Mouse (Mus musculus) forebrain, embryonic 12.5 days (tissue): ENCODE data around the gene Rgl3. TPM values are rescaled to one million over a fixed set of nuclear protein-coding genes. Genes with fewer than 3 reads are reported as not detected.

Experiments
- ATAC-seq: fragments of 200-750 bp; cut with Nextera tagmentation; 2 replicates; pipeline ENCODE4 v1.8.0; 2017; ENCODE audit warnings: moderate TSS enrichment; ENCODE audit not compliant: low FRiP score
- H3K27ac ChIP-seq: fragments of 300-500 bp; sonication (generic); 2 replicates; pipeline ENCODE4 v1.5.1; 2016; ENCODE audit warnings: mild to moderate bottlenecking
- H3K27me3 ChIP-seq: fragments of 300-500 bp; sonication (generic); 2 replicates; pipeline ENCODE4 v1.6.1; 2016; ENCODE audit warnings: mild to moderate bottlenecking
- H3K36me3 ChIP-seq: fragments of 300-500 bp; sonication (generic); replicated peaks from 2 replicates; pipeline ENCODE4 v1.6.1; 2016; ENCODE audit warnings: mild to moderate bottlenecking
- H3K4me1 ChIP-seq: fragments of 300-500 bp; sonication (generic); 2 replicates; pipeline ENCODE4 v1.6.1; 2016
- H3K4me2 ChIP-seq: fragments of 300-500 bp; sonication (generic); 2 replicates; pipeline ENCODE4 v1.6.1; 2016; ENCODE audit warnings: mild to moderate bottlenecking, moderate library complexity
- H3K4me3 ChIP-seq: fragments of 300-500 bp; sonication (generic); replicated peaks from 2 replicates; pipeline ENCODE4 v1.5.1; 2016; ENCODE audit warnings: mild to moderate bottlenecking
- H3K9ac ChIP-seq: fragments of 300-500 bp; sonication (generic); 2 replicates; pipeline ENCODE4 v1.6.1; 2016; ENCODE audit warnings: mild to moderate bottlenecking
- H3K9me3 ChIP-seq: fragments of 300-500 bp; sonication (generic); 2 replicates; pipeline ENCODE4 v1.6.1; 2016
- WGBS: fragments of 180-500 bp; shearing (Covaris S2); methylation state at CpG from one replicate; pipeline ENCODE4 v1.1.7; 2016; 5-methylcytosine and 5-hydroxymethylcytosine counted together
- polyA plus RNA-seq: library from polyadenylated mRNA; unstranded; fragments of >200 nt; fragmentation: Nextera tagmentation; extraction: Ambion mirVana; gene quantifications from 2 replicates; pipeline ENCODE4 v1.2.1, GENCODE M21; 2016

Rgl3 gene
- polyA plus RNA-seq, 1 experiment from 2014 or later, result 3.4 TPM

- 100% methylated on average over 1 of the region's 1 CpGs for WGBS
- H3K27ac ChIP-seq, result no peak overlapping the region
- H3K9me3 ChIP-seq, result no peaks in the 10 kb centered on the region
- no peaks in the 10 kb centered on the region for H3K27me3 ChIP-seq
- peaks cover 4% of the 10 kb centered on the region for H3K36me3 ChIP-seq
- H3K4me2 ChIP-seq, result no peak overlapping the region
- peaks cover 16% of the 10 kb centered on the region for H3K4me1 ChIP-seq
- no peak overlapping the region for H3K9ac ChIP-seq
- no peak for ATAC-seq
- no peak overlapping the region for H3K4me3 ChIP-seq
These were observed 63.7 kb downstream of the Rgl3 start for GRCm38 (mm10) chr9:21925506-21925905.

GRCm38 (mm10) chr9:21925034-21925433 lies 64.2 kb downstream of the Rgl3 start:
- H3K27ac ChIP-seq, result no peak overlapping the region
- no peaks in the 10 kb centered on the region for H3K27me3 ChIP-seq
- no peak overlapping the region for H3K4me2 ChIP-seq
- peaks cover 4% of the 10 kb centered on the region for H3K36me3 ChIP-seq
- H3K4me3 ChIP-seq, result no peak overlapping the region
- H3K4me1 ChIP-seq, result peaks cover 16% of the 10 kb centered on the region
- no peak for ATAC-seq
- no peak overlapping the region for H3K9ac ChIP-seq
- WGBS, result 96% methylated on average over 3 of the region's 3 CpGs
- no peaks in the 10 kb centered on the region for H3K9me3 ChIP-seq

GRCm38 (mm10) chr9:21924099-21924493 lies 65.2 kb downstream of the Rgl3 start:
- no peaks in the 10 kb centered on the region for H3K27me3 ChIP-seq
- no peak for ATAC-seq
- no peak overlapping the region for H3K27ac ChIP-seq
- no peaks in the 10 kb centered on the region for H3K9me3 ChIP-seq
- no peak overlapping the region for H3K9ac ChIP-seq
- H3K4me2 ChIP-seq, result no peak overlapping the region
- no peak overlapping the region for H3K4me3 ChIP-seq
- WGBS, result 85% methylated on average over 6 of the region's 6 CpGs
- peaks cover 16% of the 10 kb centered on the region for H3K4me1 ChIP-seq
- peaks cover 4% of the 10 kb centered on the region for H3K36me3 ChIP-seq

DNA sequence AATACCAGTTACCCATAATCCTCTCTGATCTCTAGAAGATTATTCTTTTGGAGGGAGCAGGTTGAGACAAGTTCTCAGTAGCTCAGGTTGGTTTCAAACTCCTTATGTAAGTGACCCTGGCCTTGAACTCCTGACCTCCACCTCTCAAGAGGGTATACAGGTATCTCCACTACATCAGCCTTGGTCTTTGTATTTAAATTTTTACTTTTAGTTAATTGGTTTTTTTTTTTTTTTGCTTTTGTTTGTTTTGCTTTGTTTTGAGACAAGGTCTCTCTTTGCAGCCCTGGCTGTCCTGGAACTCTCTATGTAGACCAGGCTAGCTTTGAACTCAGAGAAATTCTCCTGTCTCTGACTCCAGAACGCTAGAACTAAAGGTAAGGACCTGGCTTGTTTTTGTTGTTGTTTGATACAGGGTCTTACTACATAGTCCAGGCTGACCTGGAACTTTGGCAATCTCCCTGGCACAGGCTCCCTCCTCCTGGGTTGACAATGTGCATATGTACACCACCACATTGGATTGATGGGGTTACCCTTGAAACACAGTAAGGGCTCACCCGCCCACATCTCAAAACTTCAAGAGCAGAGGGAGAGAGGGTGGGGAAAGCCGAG lies 65.7 kb downstream of the Rgl3 start:
- H3K4me3 ChIP-seq, result no peak overlapping the region
- ATAC-seq, result no peak
- no peak overlapping the region for H3K9ac ChIP-seq
- 87% methylated on average over 3 of the region's 3 CpGs for WGBS
- peaks cover 4% of the 10 kb centered on the region for H3K36me3 ChIP-seq
- no peak overlapping the region for H3K27ac ChIP-seq
- H3K4me1 ChIP-seq, result peaks cover 16% of the 10 kb centered on the region
- H3K9me3 ChIP-seq, result no peaks in the 10 kb centered on the region
- H3K27me3 ChIP-seq, result no peaks in the 10 kb centered on the region
- H3K4me2 ChIP-seq, result no peak overlapping the region

DNA sequence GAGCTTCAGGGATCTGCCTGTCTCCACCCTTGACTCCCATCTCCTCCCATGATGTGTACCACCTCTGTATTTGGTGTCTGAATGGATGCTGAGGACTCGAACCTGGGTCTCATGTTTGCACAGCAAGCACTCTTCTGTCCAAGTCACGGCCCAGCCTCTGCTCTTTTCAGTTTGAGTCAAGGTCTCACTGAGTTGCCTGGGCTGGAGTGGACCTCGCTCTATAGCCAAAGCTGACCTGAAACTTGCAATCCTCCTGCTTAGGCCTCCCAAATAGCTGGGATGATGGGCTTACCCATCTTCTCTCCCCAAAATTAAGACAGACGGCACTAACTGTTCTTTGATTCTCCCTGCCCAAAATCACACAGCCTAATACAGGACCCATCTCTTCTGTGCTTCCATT lies 66.2 kb downstream of the Rgl3 start:
- H3K4me3 ChIP-seq, result no peak overlapping the region
- H3K9ac ChIP-seq, result no peak overlapping the region
- no peaks in the 10 kb centered on the region for H3K9me3 ChIP-seq
- H3K36me3 ChIP-seq, result peaks cover 4% of the 10 kb centered on the region
- no peaks in the 10 kb centered on the region for H3K27me3 ChIP-seq
- ATAC-seq, result no peak
- H3K4me1 ChIP-seq, result peaks cover 21% of the 10 kb centered on the region
- H3K4me2 ChIP-seq, result no peak overlapping the region
- WGBS, result 86% methylated on average over 4 of the region's 4 CpGs
- H3K27ac ChIP-seq, result no peak overlapping the region

Other genes starting within 250 kb of the Rgl3 start
- 112 and 118 TPM in 2 replicates for gene Spc24, start 229.1 kb downstream of the Rgl3 start, polyA plus RNA-seq
- gene Kank2, start 190.7 kb downstream of the Rgl3 start, polyA plus RNA-seq, result 6.1 and 6.2 TPM in 2 replicates
- gene Angptl8, start 153.9 kb downstream of the Rgl3 start, polyA plus RNA-seq, result 0.45 TPM in 1 of 2 replicates, not detected in the other
- gene Dock6, start 136.8 kb downstream of the Rgl3 start, polyA plus RNA-seq, result 17.5 and 18.9 TPM in 2 replicates
- gene Rab3d, start 71.3 kb downstream of the Rgl3 start, polyA plus RNA-seq, result 12.4 and 13.1 TPM in 2 replicates
- 5.2 and 5.8 TPM in 2 replicates for gene Ccdc159, start 62.0 kb downstream of the Rgl3 start, polyA plus RNA-seq
- gene Tmem205, start 61.9 kb downstream of the Rgl3 start, polyA plus RNA-seq, result 32.9 and 33.3 TPM in 2 replicates
- gene Plppr2, start 52.4 kb downstream of the Rgl3 start, polyA plus RNA-seq, result 37.0 and 40.9 TPM in 2 replicates
- 7.4 and 9.5 TPM in 2 replicates for gene Swsap1, start 33.7 kb downstream of the Rgl3 start, polyA plus RNA-seq
- 2.0 and 4.1 TPM in 2 replicates for gene Epor, start 25.9 kb downstream of the Rgl3 start, polyA plus RNA-seq
- gene Ccdc151, start 13.2 kb upstream of the Rgl3 start, polyA plus RNA-seq, result 5.0 and 5.3 TPM in 2 replicates
- gene Prkcsh, start 13.4 kb upstream of the Rgl3 start, polyA plus RNA-seq, result 88.5 and 95.0 TPM in 2 replicates
- gene Elavl3, start 62.6 kb upstream of the Rgl3 start, polyA plus RNA-seq, result 57.2 and 73.7 TPM in 2 replicates
- not detected in 2 replicates for gene Gm49318, start 81.8 kb upstream of the Rgl3 start, polyA plus RNA-seq
- gene Zfp653, start 81.9 kb upstream of the Rgl3 start, polyA plus RNA-seq, result 15.8 and 16.4 TPM in 2 replicates
- 35.0 and 39.0 TPM in 2 replicates for gene Ecsit, start 96.0 kb upstream of the Rgl3 start, polyA plus RNA-seq
- gene Cnn1, start 109.8 kb upstream of the Rgl3 start, polyA plus RNA-seq, result 2.3 and 3.9 TPM in 2 replicates
- gene Elof1, start 127.7 kb upstream of the Rgl3 start, polyA plus RNA-seq, result 178 and 186 TPM in 2 replicates
- 3.6 and 6.6 TPM in 2 replicates for gene Acp5, start 146.3 kb upstream of the Rgl3 start, polyA plus RNA-seq
- gene Pigyl, start 167.4 kb upstream of the Rgl3 start, polyA plus RNA-seq, result 63.2 and 65.8 TPM in 2 replicates
- gene Zfp872, start 198.6 kb upstream of the Rgl3 start, polyA plus RNA-seq, result 0.10 and 0.31 TPM in 2 replicates
- 10.1 and 11.3 TPM in 2 replicates for gene Zfp809, start 236.3 kb upstream of the Rgl3 start, polyA plus RNA-seq